Mouse (Mus musculus) kidney, postnatal 14 days (tissue): ENCODE results near the gene Hnrnpll.
"Not testable (repeated sequence)": the region's sequence is repeated elsewhere in the genome, so short reads cannot be mapped to it uniquely, and the experiment has no call there.

Experiments
- DNase-seq: peaks from one replicate; pipeline ENCODE4 v3.0.0; 2022; ENCODE audit warnings: mixed read lengths

Gene Hnrnpll

GRCm38 (mm10) chr17:80058501-80058900 lies 3.6 kb downstream of the Hnrnpll start:
- DNase-seq = no peak

- DNase-seq = no peak
These were observed 8.0 kb downstream of the Hnrnpll start for GRCm38 (mm10) chr17:80053931-80054734.

- DNase-seq = no peak
These were observed 10.5 kb downstream of the Hnrnpll start for GRCm38 (mm10) chr17:80051682-80052081.

- DNase-seq = not testable (repeated sequence)
These were observed 12.8 kb downstream of the Hnrnpll start for GRCm38 (mm10) chr17:80049300-80049699.

- DNase-seq = peak; percentile 78
These were observed 13.9 kb downstream of the Hnrnpll start for GRCm38 (mm10) chr17:80048230-80048629.

- DNase-seq = no peak
These were observed 20.4 kb downstream of the Hnrnpll start for GRCm38 (mm10) chr17:80041739-80042138.

- no peak for DNase-seq
These were observed 33.5 kb downstream of the Hnrnpll start for GRCm38 (mm10) chr17:80028675-80029074.

- DNase-seq = no peak
These were observed 35.8 kb downstream of the Hnrnpll start for GRCm38 (mm10) chr17:80026189-80026936.

- no peak for DNase-seq
These were observed 40.0 kb downstream of the Hnrnpll start for GRCm38 (mm10) chr17:80022090-80022489.

- no peak for DNase-seq
These were observed 41.6 kb downstream of the Hnrnpll start for GRCm38 (mm10) chr17:80020495-80020894.

- peak; percentile 32 for DNase-seq
These were observed 43.1 kb downstream of the Hnrnpll start for GRCm38 (mm10) chr17:80018976-80019541.

- DNase-seq = no peak
These were observed 43.7 kb downstream of the Hnrnpll start for GRCm38 (mm10) chr17:80018239-80018975.

- peak; percentile 58 for DNase-seq
These were observed 44.7 kb downstream of the Hnrnpll start for GRCm38 (mm10) chr17:80017389-80017788.

GRCm38 (mm10) chr17:80016400-80016799 lies 45.7 kb downstream of the Hnrnpll start:
- DNase-seq = not testable (repeated sequence)

- no peak for DNase-seq
These were observed 47.7 kb downstream of the Hnrnpll start for GRCm38 (mm10) chr17:80014361-80014809.

- DNase-seq = no peak
These were observed 52.2 kb downstream of the Hnrnpll start for GRCm38 (mm10) chr17:80009926-80010325.

GRCm38 (mm10) chr17:80008847-80009246 lies 53.3 kb downstream of the Hnrnpll start:
- DNase-seq = peak; percentile 85

GRCm38 (mm10) chr17:80004345-80005239 lies 57.5 kb downstream of the Hnrnpll start:
- peak; percentile 71 for DNase-seq

- DNase-seq = not testable (repeated sequence)
These were observed 58.3 kb downstream of the Hnrnpll start for GRCm38 (mm10) chr17:80003851-80004250.

GRCm38 (mm10) chr17:80002385-80002852 lies 59.7 kb downstream of the Hnrnpll start:
- DNase-seq = no peak

- DNase-seq = no peak
These were observed 62.5 kb downstream of the Hnrnpll start for GRCm38 (mm10) chr17:79999631-80000030.

GRCm38 (mm10) chr17:79998986-79999385 lies 63.1 kb downstream of the Hnrnpll start:
- DNase-seq = no peak
